Mouse (Mus musculus): ENCODE measurements around the gene Dusp12. TPM values are rescaled to one million over a fixed set of nuclear protein-coding genes. Genes with fewer than 3 reads are reported as not detected.

The Dusp12 gene
- polyA plus RNA-seq, 1 experiment from 2014 or later, result 30.0 TPM

DNA sequence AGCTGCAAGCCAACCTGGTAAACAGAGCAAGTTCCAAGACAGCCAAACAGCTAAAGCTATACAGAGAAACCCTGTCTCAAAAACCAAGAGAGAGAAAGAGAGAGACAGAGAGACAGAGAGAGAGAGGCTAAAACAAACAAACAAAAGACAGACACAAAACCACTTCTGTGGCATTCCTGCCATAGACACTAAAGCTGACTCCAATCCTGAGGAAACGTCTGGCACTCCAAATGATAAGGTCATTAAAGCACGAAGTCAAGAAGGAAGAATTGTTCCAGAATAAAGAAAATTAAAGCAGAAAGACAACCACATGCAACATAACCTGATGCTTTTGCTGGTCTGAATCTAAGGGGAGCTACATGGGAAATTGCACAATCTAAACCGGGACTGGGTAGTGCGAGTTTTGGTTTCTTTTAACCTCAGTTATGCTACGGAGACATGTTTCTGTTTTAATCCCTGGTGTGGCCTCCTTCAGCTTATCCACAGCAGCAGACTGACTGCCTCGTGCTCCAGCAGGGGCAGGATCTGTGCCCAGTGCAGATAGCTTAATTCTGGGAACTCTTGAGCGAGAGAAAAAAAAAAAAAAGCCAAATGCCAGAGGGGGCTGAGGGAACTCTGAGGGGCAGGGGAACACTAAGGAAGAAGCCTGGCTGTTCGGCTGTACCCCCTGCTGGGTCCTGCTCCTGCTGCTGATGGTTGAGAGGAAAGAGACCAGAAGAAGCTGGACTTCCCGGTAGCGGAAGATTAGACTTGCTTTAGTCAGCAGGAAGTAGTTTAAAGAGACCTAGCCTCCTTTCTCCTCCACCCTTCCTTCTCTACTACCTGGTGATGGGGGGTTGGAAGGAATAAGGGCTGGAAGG lies 39.7 kb downstream of the Dusp12 start:
- H3K27ac ChIP-seq (replicated peaks), result no peak overlapping the region
- H3K4me3 ChIP-seq, result no peak overlapping the region
- 44% methylated on average over 10 of the region's 10 CpGs for WGBS
- H3K4me1 ChIP-seq, result peaks cover 7% of the 10 kb centered on the region; the same call in 1 of the 2 replicates
- no peaks in the 10 kb centered on the region for H3K27me3 ChIP-seq (ENCODE audit: low read depth, poor library complexity, severe bottlenecking)
- no peaks in the 10 kb centered on the region for H3K9me3 ChIP-seq (replicated peaks)
- DNase-seq (ENCODE audit: low spot score), result peak; percentile 15
- peaks cover 5% of the 10 kb centered on the region for H3K36me3 ChIP-seq

GRCm38 (mm10) chr1:170844380-170844779 lies 41.0 kb downstream of the Dusp12 start:
- Histone ChIP-seq H3K4me3 (no peak overlapping the region), H3K9me3 (replicated peaks) (no peaks in the 10 kb centered on the region), H3K27ac (replicated peaks) (no peak overlapping the region), H3K27me3 (ENCODE audit: low read depth, poor library complexity, severe bottlenecking) (no peaks in the 10 kb centered on the region), H3K4me1 (peaks cover 7% of the 10 kb centered on the region; the same call in 1 of the 2 replicates), H3K36me3 (no peaks in the 10 kb centered on the region; the same call in 1 of the 2 replicates)
- peak; percentile 46 for DNase-seq (ENCODE audit: low spot score)
- 50% methylated on average over 8 of the region's 8 CpGs for WGBS

- Histone ChIP-seq H3K4me1 (peaks cover 3% of the 10 kb centered on the region; the same call in 1 of the 2 replicates), H3K4me3 (no peak overlapping the region), H3K27me3 (ENCODE audit: low read depth, poor library complexity, severe bottlenecking) (no peaks in the 10 kb centered on the region), H3K27ac (replicated peaks) (no peak overlapping the region), H3K9me3 (replicated peaks) (no peaks in the 10 kb centered on the region), H3K36me3 (no peaks in the 10 kb centered on the region; the same call in 1 of the 2 replicates)
- DNase-seq (ENCODE audit: low spot score), result no peak
Observed at GRCm38 (mm10) chr1:170839685-170840084, 45.7 kb downstream of the Dusp12 start.

GRCm38 (mm10) chr1:170834756-170835155 lies 50.6 kb downstream of the Dusp12 start:
- Histone ChIP-seq H3K4me3 (no peak overlapping the region), H3K4me1 (no peaks in the 10 kb centered on the region), H3K27ac (replicated peaks) (no peak overlapping the region), H3K36me3 (peaks cover 8% of the 10 kb centered on the region; the same call in 1 of the 2 replicates), H3K27me3 (ENCODE audit: low read depth, poor library complexity, severe bottlenecking) (no peaks in the 10 kb centered on the region), H3K9me3 (replicated peaks) (no peaks in the 10 kb centered on the region)
- 80% methylated on average over 9 of the region's 9 CpGs for WGBS
- DNase-seq (ENCODE audit: low spot score), result no peak

DNA sequence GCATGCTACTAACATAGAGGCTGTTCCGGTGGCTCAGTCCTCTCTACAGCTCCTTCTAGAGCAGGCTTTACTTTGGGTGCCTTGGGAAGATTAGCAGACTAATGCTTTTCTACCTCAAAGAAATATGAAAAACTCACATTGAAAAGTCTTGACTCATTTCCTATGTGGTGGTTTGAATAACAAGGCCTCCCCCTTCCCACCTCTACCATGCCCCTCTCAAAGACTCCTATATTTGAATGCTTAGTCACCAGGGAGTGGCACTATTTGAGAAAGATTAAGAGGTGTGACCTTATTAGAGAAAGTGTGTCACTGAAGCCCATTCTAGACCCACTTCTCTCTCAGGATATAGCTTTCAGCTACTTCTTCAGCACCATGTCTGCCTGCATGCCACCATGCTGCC lies 55.6 kb downstream of the Dusp12 start:
- Histone ChIP-seq H3K4me3 (no peak overlapping the region), H3K27ac (replicated peaks) (no peak overlapping the region), H3K4me1 (no peaks in the 10 kb centered on the region), H3K9me3 (replicated peaks) (no peaks in the 10 kb centered on the region), H3K27me3 (ENCODE audit: low read depth, poor library complexity, severe bottlenecking) (no peaks in the 10 kb centered on the region), H3K36me3 (peaks cover 8% of the 10 kb centered on the region; the same call in 1 of the 2 replicates)
- DNase-seq (ENCODE audit: low spot score), result no peak
- WGBS, result 96% methylated on average over 1 of the region's 1 CpGs

DNA sequence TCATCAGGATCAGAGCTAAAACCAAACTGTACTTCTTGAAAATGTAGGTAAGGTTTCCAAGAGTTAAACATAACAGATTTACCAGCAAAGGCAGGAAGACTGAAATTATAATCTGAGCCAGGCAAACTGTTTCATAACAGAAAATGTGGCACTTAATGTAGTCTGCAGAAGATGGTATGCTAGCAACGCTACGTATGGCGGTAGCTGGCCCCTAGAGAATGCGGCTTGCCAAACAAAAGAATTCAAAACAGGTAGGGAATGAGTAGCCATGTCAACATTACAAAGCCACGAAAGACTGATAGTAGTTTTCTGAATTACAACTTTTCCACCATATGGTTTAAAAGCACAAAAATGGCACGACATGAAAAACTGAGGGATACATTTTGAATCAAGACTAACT lies 56.0 kb downstream of the Dusp12 start:
- DNase-seq (ENCODE audit: low spot score), result no peak
- no peak overlapping the region for H3K4me3 ChIP-seq
- WGBS, result 90% methylated on average over 6 of the region's 6 CpGs

More for the DNA sequence above, 56.0 kb downstream of the Dusp12 start:
- Histone ChIP-seq H3K9me3 (replicated peaks) (no peaks in the 10 kb centered on the region), H3K27ac (replicated peaks) (no peak overlapping the region), H3K4me1 (no peaks in the 10 kb centered on the region), H3K36me3 (peaks cover 8% of the 10 kb centered on the region; the same call in 1 of the 2 replicates), H3K27me3 (ENCODE audit: low read depth, poor library complexity, severe bottlenecking) (no peaks in the 10 kb centered on the region)

Other genes with a start within 250 kb of the Dusp12 start
- 6.1 and 7.6 TPM in 2 replicates for gene Olfml2b, start 241.0 kb downstream of the Dusp12 start, polyA plus RNA-seq (2016; fragmentation: Nextera tagmentation; extraction: Ambion mirVana)
- 7.5 and 9.2 TPM in 2 replicates for gene Atf6, start 17.8 kb downstream of the Dusp12 start, polyA plus RNA-seq (2016; fragmentation: Nextera tagmentation; extraction: Ambion mirVana)
- 0.38 TPM in 1 of 2 replicates, not detected in the other for gene Gm26620, start 475 bp downstream of the Dusp12 start, polyA plus RNA-seq (2016; fragmentation: Nextera tagmentation; extraction: Ambion mirVana)
- 0.14 TPM in 1 of 2 replicates, not detected in the other for gene Fcrlb, start 27.4 kb upstream of the Dusp12 start, polyA plus RNA-seq (2016; fragmentation: Nextera tagmentation; extraction: Ambion mirVana)
- gene Fcrla, start 42.0 kb upstream of the Dusp12 start, polyA plus RNA-seq (2016; fragmentation: Nextera tagmentation; extraction: Ambion mirVana), result not detected in 2 replicates
- gene Fcgr2b, start 91.0 kb upstream of the Dusp12 start, polyA plus RNA-seq (2016; fragmentation: Nextera tagmentation; extraction: Ambion mirVana), result 0.40 TPM in 1 of 2 replicates, not detected in the other
- 0.25 TPM in 1 of 2 replicates, not detected in the other for gene Fcgr4, start 133.4 kb upstream of the Dusp12 start, polyA plus RNA-seq (2016; fragmentation: Nextera tagmentation; extraction: Ambion mirVana)
- 5.5 and 7.8 TPM in 2 replicates for gene Fcgr3, start 179.4 kb upstream of the Dusp12 start, polyA plus RNA-seq (2016; fragmentation: Nextera tagmentation; extraction: Ambion mirVana)
- gene Cfap126, start 228.4 kb upstream of the Dusp12 start, polyA plus RNA-seq (2016; fragmentation: Nextera tagmentation; extraction: Ambion mirVana), result 2.8 and 2.9 TPM in 2 replicates

All from midbrain, embryonic 10.5 days (tissue).